Mouse (Mus musculus): Measurements from ENCODE around the gene Def8.

The Def8 gene

DNA sequence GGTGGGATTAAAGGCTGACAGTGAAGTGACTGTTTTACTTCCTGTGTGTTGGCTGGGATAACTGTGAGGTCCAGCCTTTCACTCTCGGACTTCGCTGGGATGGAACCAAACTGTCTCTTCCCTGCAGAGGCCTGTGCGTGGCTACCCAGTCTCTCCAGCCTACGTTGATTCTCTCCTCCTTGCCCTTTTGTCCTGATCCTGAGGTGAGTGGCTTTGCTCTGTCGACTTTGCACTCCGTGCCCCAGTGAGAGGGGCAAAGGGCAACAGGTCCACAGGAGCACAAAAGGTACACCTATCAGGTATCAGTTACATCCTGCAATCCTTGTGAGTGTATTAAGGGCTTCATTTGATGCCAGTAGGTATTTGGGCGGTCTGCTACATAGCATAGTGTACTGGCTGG lies at the start of gene Def8:
Def8 (plus strand) TSS at position 87 of the 400 bp plus-strand sequence.
- no peak for DNase-seq (ENCODE audit: extremely low spot score, low read depth, low spot score)

GRCm38 (mm10) chr8:123374239-123374578 lies 49.1 kb upstream of the Def8 start:
- DNase-seq (ENCODE audit: extremely low spot score, low read depth, low spot score), result peak; percentile 67

GRCm38 (mm10) chr8:123375701-123376100 lies 47.6 kb upstream of the Def8 start:
- DNase-seq (ENCODE audit: extremely low spot score, low read depth, low spot score), result no peak

DNA sequence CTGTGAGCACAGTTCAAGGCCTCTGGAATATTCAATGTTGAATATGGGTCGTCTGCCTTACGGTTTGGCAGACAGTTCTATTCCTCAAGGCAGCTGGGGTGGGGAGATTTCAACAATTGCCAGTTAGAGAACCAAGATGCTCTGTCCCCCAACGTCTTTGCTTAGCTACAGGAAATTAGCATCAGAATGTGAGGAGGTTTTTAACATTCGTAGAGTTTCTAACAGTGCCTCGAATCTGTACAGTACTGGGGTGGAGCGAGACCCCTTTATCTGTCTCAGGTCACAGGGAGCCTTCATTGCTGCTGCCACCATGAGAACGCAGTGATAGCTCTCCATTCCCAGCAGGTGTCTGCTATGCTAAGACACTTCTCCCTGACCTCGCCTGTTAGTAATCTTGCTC lies 47.2 kb upstream of the Def8 start:
- no peak for DNase-seq (ENCODE audit: extremely low spot score, low read depth, low spot score)

GRCm38 (mm10) chr8:123381711-123382110 lies 41.6 kb upstream of the Def8 start:
- DNase-seq (ENCODE audit: extremely low spot score, low read depth, low spot score), result no peak

DNA sequence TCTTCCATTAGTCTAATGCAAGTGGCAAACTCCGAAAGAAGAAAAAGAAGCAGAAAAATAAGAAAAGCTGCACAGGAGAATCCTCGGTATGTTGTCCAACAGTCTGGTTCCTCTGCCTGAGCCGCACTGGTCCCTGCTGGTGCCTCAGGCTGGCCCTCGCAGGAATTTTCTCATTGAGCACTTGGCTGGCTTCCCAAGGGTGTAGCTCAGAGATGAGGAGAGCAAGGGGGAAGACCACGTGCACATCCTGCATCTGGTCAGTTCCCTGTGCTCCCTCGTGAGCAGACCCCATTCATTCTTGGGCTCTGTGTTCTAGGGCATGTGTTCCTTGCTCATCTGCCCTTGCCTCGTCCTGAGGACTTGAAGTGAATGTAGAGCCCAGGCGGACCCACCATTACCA lies 40.8 kb upstream of the Def8 start:
- no peak for DNase-seq (ENCODE audit: extremely low spot score, low read depth, low spot score)

- no peak for DNase-seq (ENCODE audit: extremely low spot score, low read depth, low spot score)
Measured at GRCm38 (mm10) chr8:123384883-123385540, 38.3 kb upstream of the Def8 start.

- no peak for DNase-seq (ENCODE audit: extremely low spot score, low read depth, low spot score)
Measured at GRCm38 (mm10) chr8:123387041-123387440, 36.3 kb upstream of the Def8 start.

DNA sequence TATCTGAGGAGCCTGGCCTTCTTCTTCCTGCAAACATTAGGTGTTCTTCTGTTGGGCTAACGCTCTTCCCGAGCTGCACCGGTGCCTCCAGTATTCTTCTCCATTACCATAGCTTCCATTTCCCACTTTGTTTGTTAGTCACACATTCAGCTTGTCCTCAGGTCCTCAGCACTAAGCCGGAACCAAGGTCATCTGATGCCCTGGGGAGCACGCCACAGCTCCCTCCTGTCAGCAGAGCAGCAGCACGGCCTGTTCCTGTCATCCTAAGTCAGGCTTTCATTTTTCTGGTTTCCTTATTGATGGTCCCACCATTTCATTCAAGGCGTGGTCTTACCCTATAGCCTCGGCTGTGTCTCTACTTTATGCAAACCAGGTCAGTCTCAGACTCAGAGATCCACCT lies 35.5 kb upstream of the Def8 start:
- no peak for DNase-seq (ENCODE audit: extremely low spot score, low read depth, low spot score)

DNA sequence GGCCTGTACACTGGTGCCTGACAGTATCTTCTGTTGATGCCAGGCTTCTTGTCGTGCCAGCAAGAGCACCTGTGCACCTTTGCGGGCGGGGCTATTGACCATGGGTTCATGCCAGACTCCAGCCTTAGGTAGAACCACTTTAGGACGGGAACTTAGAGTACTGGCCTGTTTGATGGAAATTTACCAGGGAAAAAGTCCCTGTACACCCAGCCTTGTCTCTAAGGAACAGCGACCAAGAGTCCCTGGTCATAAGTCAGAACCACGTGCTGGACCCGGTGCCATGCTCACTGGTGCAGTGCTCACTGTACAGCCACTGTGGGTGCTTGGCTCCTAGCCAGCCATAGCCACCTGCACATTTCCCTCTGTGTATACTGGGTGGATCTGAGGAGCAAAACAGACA lies 34.3 kb upstream of the Def8 start:
- no peak for DNase-seq (ENCODE audit: extremely low spot score, low read depth, low spot score)

DNA sequence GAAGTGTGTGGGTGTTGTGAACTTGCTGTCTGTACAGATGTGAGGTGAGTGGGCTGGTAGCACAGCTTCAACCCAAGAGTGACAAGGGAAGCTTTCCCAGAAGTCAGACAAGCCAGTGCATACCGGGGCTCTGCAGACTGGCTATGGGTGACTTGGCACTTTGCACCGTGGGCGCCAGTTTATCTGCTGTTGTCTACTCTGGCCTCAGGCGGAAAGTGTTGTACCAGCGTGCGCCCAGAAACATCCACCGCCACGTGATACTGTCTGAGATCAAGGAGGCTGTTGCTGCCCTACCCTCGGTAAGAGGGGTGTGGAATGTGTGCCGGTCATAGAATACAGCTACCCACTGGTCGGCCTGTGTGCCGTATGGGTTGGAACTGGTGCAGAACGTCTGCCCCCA lies 25.0 kb upstream of the Def8 start:
- DNase-seq (ENCODE audit: extremely low spot score, low read depth, low spot score), result no peak

DNA sequence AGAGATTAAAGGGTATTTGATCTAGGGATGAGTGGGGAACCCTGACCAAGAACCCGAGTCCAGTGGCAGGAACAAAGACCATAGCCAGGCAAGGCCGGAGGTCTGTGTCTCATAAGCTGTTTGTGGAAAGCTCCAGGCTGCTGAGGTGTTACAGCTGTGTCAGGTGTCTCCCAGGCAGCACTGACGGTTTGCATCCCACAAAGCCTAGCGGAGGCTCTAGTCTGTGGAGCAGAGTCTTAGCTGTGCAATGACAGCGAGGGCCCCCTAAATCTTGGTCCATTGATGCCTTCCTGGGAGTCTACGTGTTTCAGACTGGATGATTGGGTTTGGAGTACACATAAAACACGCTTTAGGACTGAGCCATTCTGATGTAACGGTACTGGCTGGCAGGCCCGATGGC lies 21.4 kb upstream of the Def8 start:
- no peak for DNase-seq (ENCODE audit: extremely low spot score, low read depth, low spot score)

DNA sequence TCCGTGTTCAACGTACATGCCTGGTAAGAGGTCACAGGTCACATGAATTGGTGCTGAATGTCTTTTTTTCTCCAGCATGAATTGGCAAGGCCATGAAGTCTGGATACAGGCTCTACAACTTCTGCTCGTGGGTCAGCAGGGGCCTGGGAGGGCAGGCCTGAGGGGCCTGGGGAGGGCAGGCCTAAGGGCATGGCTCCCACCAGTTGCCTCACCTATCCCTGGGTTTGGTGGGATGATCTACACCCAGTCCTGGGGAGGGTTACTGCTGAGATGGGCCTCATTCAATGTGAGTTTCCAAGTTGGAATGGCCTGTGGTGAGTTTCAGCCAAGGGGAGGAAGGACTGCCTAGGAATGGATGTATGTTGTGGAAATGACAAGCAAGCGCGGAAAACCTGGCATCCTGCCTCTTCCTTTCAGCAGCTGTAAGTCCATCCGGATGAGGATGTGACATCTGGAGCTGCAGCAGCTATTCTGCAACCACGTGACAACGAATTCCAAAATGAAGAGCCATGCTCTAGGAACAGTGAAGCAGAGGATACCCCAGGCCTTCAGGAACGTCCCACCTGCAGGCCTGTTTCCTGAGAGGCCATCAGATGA lies 20.5 kb upstream of the Def8 start:
- DNase-seq (ENCODE audit: extremely low spot score, low read depth, low spot score), result no peak

- DNase-seq (ENCODE audit: extremely low spot score, low read depth, low spot score), result no peak
Measured at GRCm38 (mm10) chr8:123404521-123404920, 18.8 kb upstream of the Def8 start.

GRCm38 (mm10) chr8:123406786-123407185 lies 16.5 kb upstream of the Def8 start, which contains the start of gene Mc1r:
TSS of gene Mc1r (plus strand) at chr8:123407107.
- no peak for DNase-seq (ENCODE audit: extremely low spot score, low read depth, low spot score)

- DNase-seq (ENCODE audit: extremely low spot score, low read depth, low spot score), result no peak
Measured at GRCm38 (mm10) chr8:123407612-123408011, 15.7 kb upstream of the Def8 start.

DNA sequence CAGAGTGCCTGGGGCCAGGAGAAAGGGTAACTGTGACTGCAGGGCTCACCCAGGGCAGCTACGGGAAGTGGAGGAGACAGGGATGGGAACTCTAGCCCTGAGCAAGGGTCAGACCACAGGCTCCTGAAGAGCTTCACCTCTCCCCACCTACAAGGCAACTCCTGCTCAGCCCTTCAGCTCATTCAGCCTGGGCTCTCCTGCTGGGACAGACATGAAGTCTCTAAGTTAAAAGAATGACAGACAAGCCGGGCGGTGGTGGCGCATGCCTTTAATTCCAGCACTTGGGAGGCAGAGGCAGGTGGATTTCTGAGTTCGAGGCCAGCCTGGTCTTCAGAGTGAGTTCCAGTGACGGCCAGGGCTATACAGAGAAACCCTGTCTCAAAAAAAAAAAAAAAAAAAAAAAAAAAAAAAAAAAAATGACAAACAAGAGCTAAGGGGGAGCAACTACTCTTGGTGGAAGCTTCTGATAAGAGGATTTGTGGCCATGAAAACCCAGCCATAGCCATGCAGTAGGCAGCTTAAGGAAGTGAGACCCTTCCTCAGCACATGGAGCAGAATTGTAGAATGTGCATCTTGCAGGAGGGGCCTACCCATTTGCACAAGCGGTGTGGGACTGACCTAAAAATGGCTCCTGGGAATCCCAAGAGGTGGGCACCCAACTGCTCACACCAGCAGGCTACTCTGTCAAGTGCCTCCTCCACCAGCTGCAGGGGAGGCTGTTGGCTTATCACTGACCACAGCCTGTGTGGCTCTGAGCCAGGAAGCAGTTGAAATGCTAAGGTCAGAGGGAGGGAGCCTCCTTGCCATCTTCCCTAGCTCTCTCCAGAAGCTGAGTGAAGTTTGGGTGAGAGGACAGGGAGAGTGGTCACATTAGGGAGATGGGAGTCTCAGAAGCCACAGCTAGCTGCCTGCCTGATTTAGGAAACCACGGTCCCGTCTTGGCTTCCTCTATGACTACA lies 14.5 kb upstream of the Def8 start:
- no peak for DNase-seq (ENCODE audit: extremely low spot score, low read depth, low spot score)

- no peak for DNase-seq (ENCODE audit: extremely low spot score, low read depth, low spot score)
Measured at GRCm38 (mm10) chr8:123410049-123410587, 13.2 kb upstream of the Def8 start.

DNA sequence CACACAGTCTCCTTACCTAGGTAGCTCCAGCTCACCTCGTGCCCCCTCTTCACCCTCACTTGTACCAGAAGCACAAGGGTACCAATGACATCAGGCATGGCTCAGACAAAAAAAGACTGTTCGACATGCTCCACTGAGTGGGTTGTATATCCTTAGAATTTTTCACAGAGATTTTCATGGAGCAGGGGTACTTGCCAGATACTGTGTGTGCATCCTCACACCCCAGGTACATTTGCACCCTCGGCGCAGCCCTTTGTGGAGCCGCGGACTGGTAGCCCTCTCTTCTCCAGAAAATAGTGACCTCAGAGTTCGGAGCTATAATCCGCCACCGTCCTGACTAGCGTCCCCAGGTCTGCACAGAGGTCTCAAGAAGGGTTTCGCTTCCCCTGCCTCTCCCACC lies 12.5 kb upstream of the Def8 start:
- no peak for DNase-seq (ENCODE audit: extremely low spot score, low read depth, low spot score)

DNA sequence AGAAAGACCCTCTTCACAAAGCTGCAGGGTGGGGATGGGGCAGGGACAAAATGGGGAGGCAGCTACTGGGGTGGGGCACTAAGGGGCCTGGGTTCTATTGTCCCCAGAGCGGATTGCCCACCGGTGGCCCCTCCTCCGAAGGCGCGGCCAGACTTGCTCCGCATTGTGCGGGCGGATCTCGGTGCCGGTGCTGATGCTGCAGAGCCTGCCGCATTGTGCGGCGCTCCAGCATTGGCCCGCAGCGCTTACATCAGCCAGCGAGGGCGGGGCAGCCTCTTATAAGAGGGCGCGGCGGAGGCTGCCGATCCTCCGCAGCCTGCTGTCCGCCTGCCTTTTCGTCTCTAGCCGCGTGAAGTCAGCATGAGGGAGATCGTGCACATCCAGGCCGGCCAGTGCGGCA lies 12.1 kb upstream of the Def8 start, which contains the start of gene Tubb3:
Tubb3 (plus strand) TSS at position 179 of the 400 bp plus-strand sequence.
- no peak for DNase-seq (ENCODE audit: extremely low spot score, low read depth, low spot score)

GRCm38 (mm10) chr8:123411781-123412327 lies 11.5 kb upstream of the Def8 start:
- no peak for DNase-seq (ENCODE audit: extremely low spot score, low read depth, low spot score)

Measured in hindlimb bud, embryonic 11.5 days (tissue).